Mouse (Mus musculus): ENCODE measurements around the gene Fchsd2.

DNA sequence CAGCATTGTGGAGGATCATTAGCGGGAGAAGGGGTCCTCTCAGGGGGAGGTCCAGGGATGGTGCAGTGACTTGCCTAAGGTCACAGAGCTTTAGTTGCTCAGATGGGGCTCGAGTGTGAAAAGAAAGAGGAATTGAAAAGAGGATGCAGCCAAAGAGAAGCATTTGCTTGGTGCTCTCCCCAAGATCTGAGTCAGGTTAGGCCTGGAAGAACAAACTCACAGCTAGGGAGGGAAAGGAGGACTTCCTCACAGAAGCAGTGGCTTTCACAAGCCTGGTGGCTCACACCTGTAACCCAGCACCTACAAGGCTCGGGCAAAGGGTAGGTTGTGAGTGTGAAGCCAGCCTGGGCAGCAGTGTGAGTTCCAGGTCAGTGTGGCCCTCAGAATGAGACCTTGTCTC, 568 bp downstream of the Fchsd2 start:
- TF ChIP-seq TAL1 (IDR thresholded peaks at IDR 0.05; ENCODE audit: low read length) = no peak
- TF ChIP-seq GATA1 (IDR thresholded peaks at IDR 0.05; ENCODE audit: low read length) = no peak
